ENCODE assay signal across 11 mouse cellular contexts in the genomic region with DNA sequence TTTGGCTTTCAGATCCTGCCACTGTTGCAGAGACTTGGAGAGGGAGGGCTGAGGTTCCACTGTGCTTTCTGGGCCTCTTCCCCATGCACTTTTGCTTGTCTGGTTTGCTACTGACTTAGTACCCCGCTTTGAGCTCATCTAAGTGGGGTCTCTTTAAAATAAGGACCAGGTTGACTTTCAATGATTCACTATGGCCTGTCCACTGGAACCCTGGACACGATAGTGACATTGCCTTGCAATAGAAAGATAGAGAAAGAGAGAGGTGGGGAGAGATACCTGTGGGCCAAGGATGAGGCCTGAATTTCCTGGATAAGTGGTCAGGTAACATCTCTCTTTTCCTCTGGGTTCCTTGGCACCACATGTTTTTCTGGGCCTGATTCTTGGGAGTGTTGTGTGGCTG. TPM values are rescaled to one million over a fixed set of nuclear protein-coding genes. Genes with fewer than 3 reads are reported as not detected.
DNase-seq lines count a peak whose midpoint lies in the region; ATAC-seq and TF ChIP-seq lines count a peak whose summit lies in the region.
"Had no signal": no experiment of that assay in that cellular context is flagged by ENCODE, and none has a peak within 500 bp of the region (broad histone marks: within the 10 kb centered on the region; RNA-seq: fewer than 3 reads in every experiment).

No protein-coding gene starts in this region.

- peak overlapping the region; percentile 84 for H3K9ac ChIP-seq in forebrain, embryonic 13.5 days
- H3K9ac ChIP-seq in forebrain, embryonic 11.5 days (ENCODE audit: low read length): no peak overlapping the region
- H3K9ac ChIP-seq in lung, embryonic 14.5 days: no peak overlapping the region
- no peak overlapping the region for H3K9ac ChIP-seq in limb, embryonic 14.5 days (ENCODE audit: low read depth, low read length, severe bottlenecking)
- no peak overlapping the region for H3K9ac ChIP-seq in stomach, embryonic 15.5 days

- H3K4me3 ChIP-seq in forebrain, embryonic 13.5 days: peak overlapping the region; percentile 68
- no peak overlapping the region for H3K4me3 ChIP-seq in forebrain, embryonic 11.5 days (ENCODE audit: low read depth, low read length)
- H3K4me3 ChIP-seq in lung, embryonic 14.5 days (ENCODE audit: low read depth, low read length): no peak overlapping the region
- H3K4me3 ChIP-seq in lung, adult 2 months (replicated peaks; ENCODE audit: extremely low read depth, low read depth, low read length): no peak overlapping the region
- H3K4me3 ChIP-seq in limb, embryonic 14.5 days (replicated peaks; ENCODE audit: low read length): 0 out of 2 replicates have a peak overlapping the region, but pooled peaks have one; percentile 55
- no peak overlapping the region; the same call in 1 of the 2 replicates for H3K4me3 ChIP-seq in stomach, embryonic 15.5 days (replicated peaks)

- peak overlapping the region; percentile 65 for H3K4me2 ChIP-seq in forebrain, embryonic 13.5 days
- no peak overlapping the region; the same call in 1 of the 2 replicates for H3K4me2 ChIP-seq in forebrain, embryonic 11.5 days (ENCODE audit: low read depth, low read length, severe bottlenecking)
- peak overlapping the region; percentile 84 for H3K4me2 ChIP-seq in lung, embryonic 14.5 days
- peak overlapping the region; percentile 91 for H3K4me2 ChIP-seq in limb, embryonic 14.5 days (replicated peaks; ENCODE audit: low read depth, low read length, severe bottlenecking)
- peak overlapping the region; percentile 95; the same call in 1 of the 2 replicates for H3K4me2 ChIP-seq in stomach, embryonic 15.5 days

- no peak for DNase-seq in forebrain, embryonic 11.5 days (ENCODE audit: low spot score)
- DNase-seq in lung, embryonic 14.5 days: no peak
- no peak for DNase-seq in lung, adult 2 months
- DNase-seq in limb, embryonic 14.5 days (ENCODE audit: low spot score): no peak
- DNase-seq in urinary bladder, postnatal 4 days (ENCODE audit: low spot score in 2 of 2): no peak
- DNase-seq in adrenal gland, postnatal 36 days: no peak
- DNase-seq: B cell, adult 2 months; layer of hippocampus, postnatal 36 days; lung, postnatal 14 days had no signal

- no peaks in the 10 kb centered on the region for H3K27me3 ChIP-seq in forebrain, embryonic 13.5 days
- H3K27me3 ChIP-seq in forebrain, embryonic 11.5 days (ENCODE audit: control insufficient read depth, insufficient read depth, low read length): no peaks in the 10 kb centered on the region
- no peaks in the 10 kb centered on the region for H3K27me3 ChIP-seq in lung, embryonic 14.5 days (ENCODE audit: insufficient read depth, low read length)
- no peaks in the 10 kb centered on the region; the same call in 1 of the 2 replicates for H3K27me3 ChIP-seq in limb, embryonic 14.5 days (ENCODE audit: control insufficient read depth, insufficient read depth, low read length)
- H3K27me3 ChIP-seq in stomach, embryonic 15.5 days (replicated peaks): no peaks in the 10 kb centered on the region

- peaks cover 30% of the 10 kb centered on the region for H3K4me1 ChIP-seq in forebrain, embryonic 13.5 days
- no peaks in the 10 kb centered on the region; the same call in 1 of the 2 replicates for H3K4me1 ChIP-seq in forebrain, embryonic 11.5 days (replicated peaks; ENCODE audit: control insufficient read depth, insufficient read depth, low read length)
- H3K4me1 ChIP-seq in lung, embryonic 14.5 days (ENCODE audit: insufficient read depth): peaks cover 2% of the 10 kb centered on the region; the same call in 1 of the 2 replicates
- H3K4me1 ChIP-seq in lung, adult 2 months (ENCODE audit: control insufficient read depth, insufficient read depth, low read length): peaks cover 8% of the 10 kb centered on the region
- peaks cover 11% of the 10 kb centered on the region for H3K4me1 ChIP-seq in limb, embryonic 14.5 days (ENCODE audit: control insufficient read depth, insufficient read depth, low read length)
- no peaks in the 10 kb centered on the region for H3K4me1 ChIP-seq in stomach, embryonic 15.5 days

- WGBS in forebrain, embryonic 13.5 days: 94% methylated on average over 2 of the region's 2 CpGs
- WGBS in forebrain, embryonic 11.5 days: 87% methylated on average over 2 of the region's 2 CpGs
- 95% methylated on average over 2 of the region's 2 CpGs for WGBS in lung, embryonic 14.5 days
- WGBS in lung, adult 2 months: 84% methylated on average over 2 of the region's 2 CpGs
- 92% methylated on average over 2 of the region's 2 CpGs for WGBS in limb, embryonic 14.5 days
- WGBS in stomach, embryonic 15.5 days: 88% methylated on average over 2 of the region's 2 CpGs

- ATAC-seq in forebrain, embryonic 13.5 days: no peak
- no peak for ATAC-seq in forebrain, embryonic 11.5 days (replicated peaks; ENCODE audit: low FRiP score)
- ATAC-seq in lung, embryonic 14.5 days (ENCODE audit: insufficient read depth): no peak
- ATAC-seq in limb, embryonic 14.5 days (ENCODE audit: low FRiP score, low read depth): no peak
- ATAC-seq in stomach, embryonic 15.5 days (ENCODE audit: insufficient read depth, low FRiP score, low read depth): no peak

- TF ChIP-seq POLR2A in lung, adult 2 months (IDR thresholded peaks at IDR 0.05; ENCODE audit: borderline replicate concordance, extremely low read depth, low read depth, low read length): no peak
- no peak for TF ChIP-seq POLR2A in limb, embryonic 14.5 days (IDR thresholded peaks at IDR 0.05; ENCODE audit: borderline replicate concordance, extremely low read depth, insufficient read depth, insufficient read length)

- no peaks in the 10 kb centered on the region for H3K9me3 ChIP-seq in forebrain, embryonic 13.5 days (replicated peaks)
- no peaks in the 10 kb centered on the region for H3K9me3 ChIP-seq in forebrain, embryonic 11.5 days (ENCODE audit: control insufficient read depth, low read length)
- H3K9me3 ChIP-seq in lung, embryonic 14.5 days (ENCODE audit: low read depth, low read length): no peaks in the 10 kb centered on the region
- no peaks in the 10 kb centered on the region for H3K9me3 ChIP-seq in limb, embryonic 14.5 days (ENCODE audit: control insufficient read depth, low read length)
- H3K9me3 ChIP-seq in stomach, embryonic 15.5 days: no peaks in the 10 kb centered on the region

- no peak overlapping the region for H3K27ac ChIP-seq in forebrain, embryonic 13.5 days
- no peak overlapping the region for H3K27ac ChIP-seq in forebrain, embryonic 11.5 days (ENCODE audit: low read depth, low read length)
- no peak overlapping the region for H3K27ac ChIP-seq in lung, embryonic 14.5 days (ENCODE audit: low read depth)
- no peak overlapping the region for H3K27ac ChIP-seq in limb, embryonic 14.5 days (replicated peaks; ENCODE audit: low read depth, low read length)
- no peak overlapping the region for H3K27ac ChIP-seq in stomach, embryonic 15.5 days

- TF ChIP-seq CTCF in lung, embryonic 14.5 days (IDR thresholded peaks at IDR 0.05; ENCODE audit: low read depth): no peak
- no peak for TF ChIP-seq CTCF in lung, adult 2 months (IDR thresholded peaks at IDR 0.05; ENCODE audit: insufficient read depth, low read length)

- H3K36me3 ChIP-seq in forebrain, embryonic 13.5 days (ENCODE audit: poor library complexity, severe bottlenecking): no peaks in the 10 kb centered on the region
- no peaks in the 10 kb centered on the region for H3K36me3 ChIP-seq in forebrain, embryonic 11.5 days (ENCODE audit: control insufficient read depth, insufficient read depth, low read length)
- H3K36me3 ChIP-seq in lung, embryonic 14.5 days (ENCODE audit: insufficient read depth): no peaks in the 10 kb centered on the region
- H3K36me3 ChIP-seq in limb, embryonic 14.5 days (ENCODE audit: control insufficient read depth, insufficient read depth, low read length): no peaks in the 10 kb centered on the region
- H3K36me3 ChIP-seq in stomach, embryonic 15.5 days: no peaks in the 10 kb centered on the region

RNA-seq across cellular contexts. Expression of a gene that starts 1.9 kb away (rescaled TPM):
- polyA plus RNA-seq in forebrain, embryonic 13.5 days (2015; fragmentation: Nextera tagmentation; extraction: Ambion mirVana): 20.2 and 21.1 TPM in 2 replicates
- 11.7 and 13.6 TPM in 2 replicates for polyA plus RNA-seq in forebrain, embryonic 11.5 days (2014; fragmentation: Nextera tagmentation; extraction: Ambion mirVana)
- 9.1 and 9.7 TPM in 2 replicates for polyA plus RNA-seq in lung, embryonic 14.5 days (2014; fragmentation: Nextera tagmentation; extraction: Ambion mirVana)
- polyA plus RNA-seq in lung, adult 2 months (2012; rRNA removed): 5.8 and 8.0 TPM in 2 replicates
- 5.6 and 6.1 TPM in 2 replicates for polyA plus RNA-seq in limb, embryonic 14.5 days (2012; rRNA removed)
- polyA plus RNA-seq in limb, embryonic 14.5 days (2014; fragmentation: Nextera tagmentation; extraction: Ambion mirVana): 11.0 and 11.9 TPM in 2 replicates
- polyA plus RNA-seq in stomach, embryonic 15.5 days (2015; fragmentation: Nextera tagmentation; extraction: Ambion mirVana): 8.2 and 9.6 TPM in 2 replicates
- 10 to 100 TPM; 15.2 to 26.3 TPM for total RNA-seq in adrenal gland, postnatal 36 days (2021)

Comparison
In these comparisons a context has a peak if more than half of its experiments do, and no peak if none do; other contexts are left out.
1. H3K4me3 ChIP-seq: peak in forebrain, embryonic 13.5 days (single experiment) and limb, embryonic 14.5 days (single experiment); none in forebrain, embryonic 11.5 days (single experiment), lung, embryonic 14.5 days (single experiment), lung, adult 2 months (single experiment) and stomach, embryonic 15.5 days (single experiment).